Mouse (Mus musculus): ENCODE measurements around the gene Ppm1l. TPM values are rescaled to one million over a fixed set of nuclear protein-coding genes. Genes with fewer than 3 reads are reported as not detected.
A peak's percentile ranks its signal among the peaks of the same experiment; 100 is the strongest.
"Not testable (repeated sequence)": the region's sequence is repeated elsewhere in the genome, so short reads cannot be mapped to it uniquely, and the experiment has no call there.

Ppm1l gene
- polyA plus RNA-seq, 2 experiments, result 7.1 to 12.2 TPM

DNA sequence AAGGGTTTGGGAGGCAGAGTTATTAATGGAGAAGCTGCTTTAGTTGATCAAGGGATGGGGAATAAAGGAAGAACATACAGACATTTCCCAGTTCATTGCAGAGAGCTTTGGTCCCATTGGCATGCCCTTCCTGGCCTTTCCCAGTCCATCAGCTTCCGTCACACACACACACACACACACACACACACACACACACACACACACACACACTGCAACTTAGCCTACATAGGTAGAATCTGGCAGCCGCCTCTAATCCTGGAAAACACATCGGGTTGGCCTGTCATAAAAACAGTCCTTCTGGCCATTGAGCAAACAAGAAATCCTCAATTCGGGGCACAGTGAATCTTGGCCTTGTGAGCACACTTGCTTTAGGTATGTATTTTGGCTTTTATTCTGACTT is 64.6 kb downstream of the Ppm1l start:
- H3K9me3 ChIP-seq (ENCODE audit: control insufficient read depth, low read length), result no peaks in the 10 kb centered on the region
- ATAC-seq (ENCODE audit: low FRiP score, low read depth) (no peak), DNase-seq (ENCODE audit: low spot score) (no peak)
- no peak for TF ChIP-seq POLR2A (IDR thresholded peaks at IDR 0.05; ENCODE audit: borderline replicate concordance, extremely low read depth, insufficient read depth, insufficient read length)
- WGBS, result 58% methylated on average over 4 of the region's 4 CpGs
- H3K27ac ChIP-seq (replicated peaks; ENCODE audit: low read depth, low read length), result no peak overlapping the region
- no peaks in the 10 kb centered on the region for H3K27me3 ChIP-seq (ENCODE audit: control insufficient read depth, insufficient read depth, low read length)
- no peak overlapping the region for H3K4me2 ChIP-seq (replicated peaks; ENCODE audit: low read depth, low read length, severe bottlenecking)
- no peak overlapping the region for H3K9ac ChIP-seq (ENCODE audit: low read depth, low read length, severe bottlenecking)
- 0 out of 2 replicates have a peak, but pooled peaks cover 6% of the 10 kb centered on the region for H3K4me1 ChIP-seq (ENCODE audit: control insufficient read depth, insufficient read depth, low read length)
- no peaks in the 10 kb centered on the region for H3K36me3 ChIP-seq (ENCODE audit: control insufficient read depth, insufficient read depth, low read length)
- H3K4me3 ChIP-seq (replicated peaks; ENCODE audit: low read length), result no peak overlapping the region

DNA sequence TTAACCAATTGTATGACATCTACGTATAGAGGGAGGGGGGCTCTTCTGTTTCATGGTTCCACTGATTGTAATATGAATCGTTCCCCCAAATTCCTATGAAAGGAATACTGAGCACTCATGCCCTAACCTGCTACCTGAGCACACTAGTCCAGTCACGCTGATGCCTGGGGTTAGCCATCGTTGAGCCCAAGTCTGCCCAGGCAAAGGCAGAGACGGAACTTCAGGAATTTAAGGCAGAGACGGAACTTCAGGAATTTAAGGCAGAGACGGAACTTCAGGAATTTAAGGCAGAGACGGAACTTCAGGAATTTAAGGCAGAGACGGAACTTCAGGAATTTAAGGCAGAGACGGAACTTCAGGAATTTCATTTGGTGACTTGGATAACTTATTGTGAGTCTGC is 75.2 kb downstream of the Ppm1l start:
- DNase-seq (ENCODE audit: low spot score); H3K36me3 ChIP-seq (ENCODE audit: control insufficient read depth, insufficient read depth, low read length); H3K4me3 ChIP-seq (replicated peaks; ENCODE audit: low read length); H3K27me3 ChIP-seq (ENCODE audit: control insufficient read depth, insufficient read depth, low read length); H3K4me2 ChIP-seq (replicated peaks; ENCODE audit: low read depth, low read length, severe bottlenecking); H3K27ac ChIP-seq (replicated peaks; ENCODE audit: low read depth, low read length); H3K9me3 ChIP-seq (ENCODE audit: control insufficient read depth, low read length); H3K4me1 ChIP-seq (ENCODE audit: control insufficient read depth, insufficient read depth, low read length); ATAC-seq (ENCODE audit: low FRiP score, low read depth); H3K9ac ChIP-seq (ENCODE audit: low read depth, low read length, severe bottlenecking): not testable (repeated sequence)
- WGBS, result 56% methylated on average over 10 of the region's 10 CpGs

DNA sequence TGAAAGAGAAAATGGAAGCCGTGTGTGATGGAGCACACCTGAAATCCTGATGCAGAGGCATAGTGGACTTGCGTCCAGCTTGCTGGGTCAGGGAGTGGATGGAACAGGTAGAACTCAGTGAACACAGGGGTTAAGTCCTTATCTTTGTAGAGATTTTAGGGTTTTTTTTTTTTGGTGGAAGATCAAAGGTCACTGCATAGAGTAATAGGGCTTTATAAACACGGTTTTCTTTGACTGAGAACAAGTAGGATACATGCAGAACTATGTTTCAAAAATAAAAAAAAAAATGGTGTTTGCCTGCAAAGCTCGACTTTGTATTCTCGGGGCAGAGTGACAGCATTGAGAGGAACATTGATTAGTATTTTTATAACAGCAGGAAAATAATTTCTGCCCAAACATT is 75.6 kb downstream of the Ppm1l start:
- DNase-seq (ENCODE audit: low spot score) (no peak), ATAC-seq (ENCODE audit: low FRiP score, low read depth) (no peak)
- H3K4me2 ChIP-seq (replicated peaks; ENCODE audit: low read depth, low read length, severe bottlenecking), result no peak overlapping the region
- WGBS, result 80% methylated on average over 5 of the region's 5 CpGs
- H3K9ac ChIP-seq (ENCODE audit: low read depth, low read length, severe bottlenecking), result no peak overlapping the region
- no peak overlapping the region for H3K27ac ChIP-seq (replicated peaks; ENCODE audit: low read depth, low read length)
- no peak for TF ChIP-seq POLR2A (IDR thresholded peaks at IDR 0.05; ENCODE audit: borderline replicate concordance, extremely low read depth, insufficient read depth, insufficient read length)
- no peaks in the 10 kb centered on the region for H3K36me3 ChIP-seq (ENCODE audit: control insufficient read depth, insufficient read depth, low read length)
- H3K4me1 ChIP-seq (ENCODE audit: control insufficient read depth, insufficient read depth, low read length), result peaks cover 7% of the 10 kb centered on the region
- H3K27me3 ChIP-seq (ENCODE audit: control insufficient read depth, insufficient read depth, low read length), result no peaks in the 10 kb centered on the region
- H3K9me3 ChIP-seq (ENCODE audit: control insufficient read depth, low read length), result no peaks in the 10 kb centered on the region
- H3K4me3 ChIP-seq (replicated peaks; ENCODE audit: low read length), result no peak overlapping the region

DNA sequence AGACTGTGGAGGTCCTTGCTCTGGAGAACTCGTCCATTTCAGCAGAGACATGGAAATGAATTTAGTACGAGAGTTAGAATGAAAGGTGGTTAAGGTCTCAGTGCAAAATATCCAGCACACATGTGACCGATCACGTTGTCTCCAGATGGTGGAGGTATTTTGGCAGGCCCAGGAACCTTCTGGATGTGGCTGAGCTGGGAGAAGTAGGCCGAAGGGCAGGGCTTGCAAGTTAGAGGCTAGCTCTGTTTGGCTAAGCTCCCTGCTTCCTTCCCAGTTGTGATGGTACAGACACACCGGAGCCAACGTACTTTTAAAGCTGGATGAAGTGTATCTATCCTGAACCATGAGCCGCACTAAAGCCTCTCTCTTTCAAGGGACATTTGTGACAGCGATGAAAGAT is 76.4 kb downstream of the Ppm1l start:
- Histone ChIP-seq H3K27me3 (ENCODE audit: control insufficient read depth, insufficient read depth, low read length) (no peaks in the 10 kb centered on the region), H3K4me1 (ENCODE audit: control insufficient read depth, insufficient read depth, low read length) (peaks cover 7% of the 10 kb centered on the region), H3K36me3 (ENCODE audit: control insufficient read depth, insufficient read depth, low read length) (no peaks in the 10 kb centered on the region), H3K4me3 (replicated peaks; ENCODE audit: low read length) (no peak overlapping the region), H3K27ac (replicated peaks; ENCODE audit: low read depth, low read length) (no peak overlapping the region), H3K9ac (ENCODE audit: low read depth, low read length, severe bottlenecking) (no peak overlapping the region), H3K9me3 (ENCODE audit: control insufficient read depth, low read length) (no peaks in the 10 kb centered on the region), H3K4me2 (replicated peaks; ENCODE audit: low read depth, low read length, severe bottlenecking) (no peak overlapping the region)
- peak; percentile 41; the same call in 1 of the 2 replicates for ATAC-seq (ENCODE audit: low FRiP score, low read depth)
- WGBS, result 75% methylated on average over 9 of the region's 9 CpGs
- no peak for TF ChIP-seq POLR2A (IDR thresholded peaks at IDR 0.05; ENCODE audit: borderline replicate concordance, extremely low read depth, insufficient read depth, insufficient read length)
- no peak for DNase-seq (ENCODE audit: low spot score)

DNA sequence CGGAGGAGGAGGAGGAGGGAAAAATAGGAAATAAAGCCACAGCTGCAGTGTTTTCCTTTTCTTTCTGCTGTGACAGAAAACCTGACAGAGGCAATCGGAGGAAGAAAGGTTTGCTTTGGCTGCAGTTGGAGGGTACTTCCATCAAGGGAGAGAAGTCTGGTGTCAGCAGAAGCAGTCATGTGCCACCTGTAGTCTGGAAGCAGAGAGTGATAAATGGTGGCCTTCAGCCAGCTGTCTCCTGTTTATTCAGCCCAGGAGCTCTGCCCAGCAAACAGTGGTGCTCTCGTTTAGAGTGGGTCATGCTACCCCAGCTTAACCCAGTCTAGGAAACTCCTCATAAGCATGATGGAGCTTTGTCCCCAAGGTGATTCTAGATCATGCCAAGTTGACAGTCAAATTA is 77.3 kb downstream of the Ppm1l start:
- Histone ChIP-seq H3K9ac (ENCODE audit: low read depth, low read length, severe bottlenecking) (no peak overlapping the region), H3K27me3 (ENCODE audit: control insufficient read depth, insufficient read depth, low read length) (no peaks in the 10 kb centered on the region), H3K9me3 (ENCODE audit: control insufficient read depth, low read length) (no peaks in the 10 kb centered on the region), H3K4me2 (replicated peaks; ENCODE audit: low read depth, low read length, severe bottlenecking) (no peak overlapping the region), H3K27ac (replicated peaks; ENCODE audit: low read depth, low read length) (no peak overlapping the region), H3K36me3 (ENCODE audit: control insufficient read depth, insufficient read depth, low read length) (no peaks in the 10 kb centered on the region), H3K4me1 (ENCODE audit: control insufficient read depth, insufficient read depth, low read length) (peaks cover 7% of the 10 kb centered on the region), H3K4me3 (replicated peaks; ENCODE audit: low read length) (no peak overlapping the region)
- no peak for TF ChIP-seq POLR2A (IDR thresholded peaks at IDR 0.05; ENCODE audit: borderline replicate concordance, extremely low read depth, insufficient read depth, insufficient read length)
- 73% methylated on average over 3 of the region's 3 CpGs for WGBS
- DNase-seq (ENCODE audit: low spot score) (no peak), ATAC-seq (ENCODE audit: low FRiP score, low read depth) (no peak)

DNA sequence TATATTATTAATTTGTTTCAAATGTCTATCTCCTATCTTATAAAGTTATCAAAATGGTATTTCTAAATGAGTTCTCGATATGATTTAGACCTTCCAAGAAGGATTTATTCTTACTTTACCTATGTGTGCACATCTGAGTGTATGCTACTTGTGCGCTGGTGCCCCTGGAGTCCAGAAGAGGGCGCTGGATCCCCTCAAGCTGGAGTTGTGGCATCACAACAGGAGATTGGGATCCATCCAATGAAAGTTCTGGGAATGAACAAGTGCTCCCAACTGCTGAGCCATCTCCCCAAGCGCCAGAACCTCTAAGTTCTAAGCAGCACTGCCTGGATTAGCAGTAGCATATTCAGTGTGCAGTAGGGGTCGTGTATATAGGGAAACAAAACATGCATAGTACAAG is 78.4 kb downstream of the Ppm1l start:
- no peak for DNase-seq (ENCODE audit: low spot score)
- no peak for ATAC-seq (ENCODE audit: low FRiP score, low read depth)
- no peak overlapping the region for H3K9ac ChIP-seq (ENCODE audit: low read depth, low read length, severe bottlenecking)
- TF ChIP-seq POLR2A (IDR thresholded peaks at IDR 0.05; ENCODE audit: borderline replicate concordance, extremely low read depth, insufficient read depth, insufficient read length), result no peak
- H3K27ac ChIP-seq (replicated peaks; ENCODE audit: low read depth, low read length), result no peak overlapping the region
- WGBS, result 85% methylated on average over 5 of the region's 5 CpGs
- H3K27me3 ChIP-seq (ENCODE audit: control insufficient read depth, insufficient read depth, low read length), result no peaks in the 10 kb centered on the region
- no peak overlapping the region for H3K4me3 ChIP-seq (replicated peaks; ENCODE audit: low read length)
- H3K4me2 ChIP-seq (replicated peaks; ENCODE audit: low read depth, low read length, severe bottlenecking), result no peak overlapping the region
- no peaks in the 10 kb centered on the region for H3K36me3 ChIP-seq (ENCODE audit: control insufficient read depth, insufficient read depth, low read length)
- H3K9me3 ChIP-seq (ENCODE audit: control insufficient read depth, low read length), result no peaks in the 10 kb centered on the region
- peaks cover 3% of the 10 kb centered on the region for H3K4me1 ChIP-seq (ENCODE audit: control insufficient read depth, insufficient read depth, low read length)

All from limb, embryonic 14.5 days (tissue).